Mouse (Mus musculus) brain, adult 2 months (tissue): ENCODE results near the gene Kif21a.
A peak's percentile ranks its signal among the peaks of the same experiment; 100 is the strongest.

Source experiments
- DNase-seq: peaks from one replicate; pipeline ENCODE4 v3.0.0; 2011; ENCODE audit warnings: low read depth, low spot score

Gene Kif21a

DNA sequence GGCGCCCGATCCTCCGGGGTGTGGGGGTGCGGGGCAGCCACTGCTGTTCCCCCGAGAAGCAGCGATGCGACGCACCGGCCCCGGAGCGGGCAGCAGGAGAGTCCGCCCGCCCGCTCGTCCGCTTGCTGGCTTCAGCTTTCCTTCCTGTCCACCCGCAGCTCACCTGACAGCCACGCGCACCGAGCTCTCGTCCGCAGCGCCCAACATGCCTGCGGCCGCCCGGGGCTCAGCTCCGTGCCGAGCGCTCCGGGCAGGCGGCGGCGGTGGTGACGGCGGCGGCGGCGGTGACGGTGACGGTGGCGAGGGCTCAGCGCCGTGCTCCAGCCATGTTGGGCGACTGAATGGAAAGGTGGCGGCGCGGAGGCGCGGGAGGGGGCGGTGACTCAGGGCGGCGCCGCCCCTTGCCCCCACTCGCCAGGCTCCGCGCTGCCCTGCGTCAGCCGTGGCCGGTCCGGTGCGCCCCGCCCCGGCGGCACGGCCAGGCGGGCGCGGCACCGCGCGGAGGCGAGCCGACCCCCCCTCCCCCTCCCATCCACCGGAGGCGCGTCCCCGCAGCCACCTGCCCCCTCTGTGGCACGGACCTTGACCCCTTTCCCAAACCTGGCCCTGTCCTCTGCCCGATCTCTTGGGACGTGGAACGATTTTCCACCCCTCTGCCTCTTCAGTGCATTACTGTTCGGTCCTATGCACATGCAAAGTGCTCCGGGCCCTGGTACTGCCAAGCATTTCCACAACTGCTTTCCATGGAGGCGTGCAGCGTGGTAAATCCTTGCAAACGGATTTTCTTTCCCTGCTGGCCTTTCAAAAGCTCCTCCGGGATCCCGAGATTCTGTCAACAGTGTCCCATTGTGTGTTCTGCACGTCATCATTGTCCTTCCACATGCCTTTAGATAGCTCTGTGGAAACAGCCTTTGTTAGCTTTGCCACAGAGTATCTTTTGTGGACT lies at the start of gene Kif21a:
Kif21a (minus strand) TSS at position 453 of the 946 bp plus-strand sequence.
- DNase-seq = peak; percentile 93

DNA sequence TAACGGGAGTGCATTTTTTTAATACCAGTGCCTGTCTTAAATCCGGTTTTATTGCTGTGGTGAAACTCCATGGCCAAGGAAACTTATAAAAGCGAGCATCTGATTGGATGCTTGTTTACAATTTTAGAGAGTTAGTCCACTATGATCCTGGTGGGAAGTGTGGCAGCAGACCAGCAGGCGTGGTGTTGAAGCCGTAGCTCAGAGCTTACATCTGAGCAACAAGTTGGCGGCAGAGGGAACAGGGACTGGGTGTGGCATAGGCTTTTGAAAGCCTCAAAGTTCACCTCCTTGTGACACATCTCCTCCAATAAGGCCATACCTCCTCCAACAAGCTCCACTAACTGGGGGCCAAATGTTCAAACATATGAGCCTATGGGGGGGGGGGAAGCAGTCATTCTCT lies 46.9 kb upstream of the Kif21a start:
- DNase-seq = no peak

DNA sequence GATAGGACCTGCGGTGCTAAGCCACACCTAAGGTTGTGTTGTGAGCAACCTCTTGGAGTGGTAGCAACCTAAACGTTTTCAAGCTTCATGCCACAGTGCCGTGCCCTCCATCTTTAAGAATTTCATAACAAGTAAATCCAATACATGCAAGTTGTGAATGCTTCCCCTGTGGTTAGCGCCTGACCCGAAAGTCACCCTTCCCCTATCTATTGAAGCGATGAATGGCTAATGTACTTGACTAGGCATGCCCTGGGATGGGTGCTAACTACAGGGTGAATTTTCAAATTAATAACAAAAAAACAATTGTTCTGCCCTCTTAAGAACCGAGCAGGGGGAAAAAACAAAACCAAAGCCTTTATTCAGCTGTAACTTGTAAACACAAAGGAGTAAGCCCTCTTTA lies 39.7 kb upstream of the Kif21a start:
- DNase-seq = no peak

GRCm38 (mm10) chr15:91088071-91088470 lies 38.3 kb upstream of the Kif21a start:
- DNase-seq = no peak

DNA sequence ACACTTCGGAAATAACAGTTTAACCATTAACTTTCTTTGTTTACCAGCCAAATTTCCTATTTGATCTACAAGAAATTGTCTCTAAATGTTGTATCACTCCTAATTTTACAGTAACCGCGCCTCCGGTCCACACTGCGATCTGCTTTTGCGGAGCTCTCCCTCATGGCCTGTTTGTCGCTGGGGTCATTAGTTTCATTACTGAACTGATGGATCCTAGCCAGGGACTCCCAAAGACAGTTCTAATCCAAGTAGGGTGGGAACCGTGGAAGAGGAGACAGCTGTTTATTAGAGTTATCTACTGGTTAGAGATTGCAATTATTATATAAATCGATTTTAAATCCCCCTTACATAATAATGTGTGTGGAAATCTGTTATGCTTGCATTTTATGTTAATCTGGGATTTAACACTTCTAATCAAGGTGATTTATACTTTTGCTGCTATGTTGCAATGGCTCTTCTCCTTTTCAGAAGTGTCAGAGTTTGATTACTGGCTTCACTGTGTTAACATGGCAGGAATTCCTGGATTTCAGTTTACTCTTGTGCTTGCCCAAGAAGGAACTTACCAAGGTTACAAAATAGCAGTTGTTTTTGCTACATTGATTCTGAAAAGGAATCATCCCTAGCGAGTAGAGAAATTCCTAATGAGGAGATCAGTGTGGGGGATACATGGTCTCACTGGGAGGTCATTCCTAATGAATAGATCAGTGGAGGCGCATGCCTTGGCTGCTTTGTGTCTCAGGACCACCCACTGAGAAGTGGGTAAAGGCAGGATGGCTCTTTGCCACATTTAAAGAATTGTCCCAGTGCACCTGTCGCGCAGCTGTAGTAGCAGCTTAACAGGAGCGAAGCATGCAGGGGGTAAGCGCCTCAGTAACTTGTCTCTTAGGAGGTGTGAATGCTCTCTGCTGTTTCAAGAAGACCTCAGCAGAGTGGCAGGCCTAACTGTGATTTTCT lies 28.0 kb upstream of the Kif21a start:
- no peak for DNase-seq

GRCm38 (mm10) chr15:91072440-91072839 lies 22.7 kb upstream of the Kif21a start:
- no peak for DNase-seq

DNA sequence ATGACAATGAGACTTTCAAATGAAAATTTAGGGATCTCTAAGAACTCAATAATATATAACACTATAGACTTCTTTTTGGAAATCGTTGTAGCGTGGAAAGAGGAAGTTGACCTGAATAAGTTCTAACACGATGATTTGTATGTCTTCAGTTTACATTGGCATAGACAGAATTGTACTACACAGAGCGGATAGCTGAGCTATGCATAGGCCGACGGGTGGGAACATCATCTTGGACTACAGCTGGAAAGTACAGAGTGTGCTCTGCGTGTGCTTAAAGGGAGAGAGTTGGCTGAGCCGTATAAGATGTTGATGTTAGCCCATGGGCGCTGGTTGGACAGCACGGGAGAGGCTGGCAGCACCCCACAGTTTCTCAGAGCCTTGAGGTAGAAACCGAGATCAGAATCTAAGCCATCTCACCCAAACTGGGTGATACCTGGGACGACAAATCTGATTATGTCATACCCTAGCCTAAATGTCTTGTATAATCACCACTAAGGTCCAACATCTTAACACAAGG lies 14.6 kb upstream of the Kif21a start:
- no peak for DNase-seq

DNA sequence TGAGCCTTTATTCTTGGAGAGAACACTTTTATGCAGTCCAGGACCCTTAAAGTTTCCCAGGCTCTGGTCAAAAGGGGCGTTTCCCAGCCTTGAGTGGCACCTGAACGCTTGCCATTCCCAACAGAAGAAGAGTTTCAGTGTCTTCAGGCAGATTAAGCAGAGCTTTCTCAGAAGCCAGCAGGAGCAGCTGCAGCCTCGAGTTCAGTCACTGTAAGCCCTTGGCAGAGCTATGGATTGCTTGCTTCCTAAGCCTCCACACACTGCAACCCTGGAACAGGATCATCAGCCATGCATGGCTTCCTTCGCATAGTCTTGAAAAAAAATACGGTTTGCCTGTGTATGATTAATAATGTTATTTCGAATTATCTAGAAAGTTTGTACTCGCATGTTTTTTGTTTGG lies 14.1 kb upstream of the Kif21a start:
- DNase-seq = no peak

DNA sequence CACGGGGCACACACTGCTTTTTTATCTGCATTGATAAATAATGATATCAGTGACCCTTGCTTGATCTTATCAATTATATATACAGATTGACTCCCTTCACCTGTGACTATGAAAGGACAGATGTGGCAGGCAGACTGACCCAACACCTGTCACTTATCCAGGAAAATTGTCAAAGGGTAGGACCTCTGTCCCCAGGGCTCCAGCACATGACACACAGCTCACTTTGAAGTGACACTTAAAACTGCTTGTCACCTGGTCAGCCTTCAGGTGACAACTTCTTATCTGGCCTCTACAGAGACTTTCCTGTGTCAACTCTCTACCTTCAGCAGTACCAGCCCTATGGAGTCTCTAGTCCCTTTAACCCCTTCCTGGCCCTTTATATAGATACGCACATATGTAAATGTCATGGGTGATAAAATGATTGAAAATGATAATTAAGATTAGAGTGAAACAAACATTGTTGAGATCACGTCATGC lies 7.2 kb upstream of the Kif21a start:
- no peak for DNase-seq

GRCm38 (mm10) chr15:91056176-91056865 lies 6.6 kb upstream of the Kif21a start:
- DNase-seq = peak; percentile 71

- DNase-seq = peak; percentile 63
Observed at GRCm38 (mm10) chr15:91048951-91049495, 725 bp downstream of the Kif21a start.

DNA sequence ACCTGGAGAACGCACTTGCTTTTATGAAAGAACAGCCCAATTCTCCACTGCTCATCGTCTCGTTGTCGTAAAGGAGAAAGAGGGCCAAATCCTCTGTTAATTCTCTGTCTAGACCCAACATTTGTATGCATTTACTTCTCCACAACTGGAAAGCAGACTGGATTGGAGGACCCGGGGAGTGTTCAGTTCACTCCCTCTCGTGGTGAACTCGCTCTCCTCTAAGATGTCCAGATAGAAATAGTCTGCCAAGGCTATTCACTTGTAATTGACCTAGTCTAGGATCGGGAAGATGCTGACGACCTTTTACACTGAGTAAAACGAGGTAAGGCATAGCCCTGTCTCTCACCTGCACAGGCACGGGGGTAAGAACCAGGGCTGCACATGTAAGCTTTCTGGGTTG lies 2.1 kb downstream of the Kif21a start:
- peak; percentile 49 for DNase-seq

DNA sequence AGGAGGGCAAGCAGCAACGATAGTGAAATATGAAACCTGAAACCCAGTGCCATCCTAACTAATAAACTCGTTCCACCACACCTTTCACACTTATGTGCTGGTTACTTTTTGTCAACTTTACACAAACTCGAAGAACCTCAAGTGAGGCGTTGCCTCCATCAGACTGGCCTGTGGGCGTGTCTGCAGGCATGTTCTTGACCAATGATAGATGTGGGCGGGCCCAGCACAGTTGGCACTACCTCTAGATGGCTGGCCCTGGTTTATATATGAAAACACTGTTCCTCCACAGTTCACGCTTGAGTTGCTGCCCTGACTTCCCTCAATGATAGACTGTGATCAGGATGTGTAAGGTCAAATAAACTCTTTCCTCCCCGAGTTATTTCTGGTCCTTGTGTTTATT lies 3.2 kb downstream of the Kif21a start:
- DNase-seq = peak; percentile 50

DNA sequence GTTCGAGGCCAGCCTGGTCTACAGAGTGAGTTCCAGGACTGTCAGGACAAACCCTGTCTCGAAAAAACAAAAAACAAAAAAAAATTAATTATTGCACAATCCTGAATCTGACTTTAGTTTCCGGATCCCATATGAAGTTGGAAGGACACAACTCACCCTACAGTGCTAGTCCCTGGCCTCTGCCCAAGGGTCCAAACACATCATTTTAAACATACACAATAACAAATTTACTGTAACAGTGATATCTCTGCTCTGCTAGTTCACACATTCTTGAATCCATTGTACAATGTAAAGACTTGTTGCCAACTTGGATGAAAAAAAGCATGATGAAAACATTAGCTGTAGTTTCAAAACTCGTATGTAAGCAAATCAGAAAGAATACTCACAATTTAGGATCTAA lies 6.5 kb downstream of the Kif21a start:
- no peak for DNase-seq

DNA sequence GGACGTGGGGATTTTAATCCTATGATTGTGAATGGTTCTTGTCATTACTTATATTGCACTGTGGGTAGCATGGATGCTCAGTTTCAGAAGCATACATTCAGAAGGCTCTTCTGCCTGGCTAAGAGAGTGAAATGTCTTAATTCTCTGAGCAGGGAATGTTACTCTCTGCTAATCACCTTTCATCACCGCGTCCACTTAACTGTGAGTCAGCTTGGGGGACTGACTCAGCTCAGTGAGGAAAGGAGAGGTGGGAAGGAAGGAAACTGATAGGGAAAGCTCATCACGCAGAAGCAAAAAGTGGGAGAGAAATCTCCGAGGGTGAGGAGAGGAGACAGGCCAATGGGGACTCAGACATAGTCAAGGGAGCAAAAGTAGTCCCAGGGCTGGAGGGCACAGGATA lies 10.9 kb downstream of the Kif21a start:
- peak; percentile 44 for DNase-seq

DNA sequence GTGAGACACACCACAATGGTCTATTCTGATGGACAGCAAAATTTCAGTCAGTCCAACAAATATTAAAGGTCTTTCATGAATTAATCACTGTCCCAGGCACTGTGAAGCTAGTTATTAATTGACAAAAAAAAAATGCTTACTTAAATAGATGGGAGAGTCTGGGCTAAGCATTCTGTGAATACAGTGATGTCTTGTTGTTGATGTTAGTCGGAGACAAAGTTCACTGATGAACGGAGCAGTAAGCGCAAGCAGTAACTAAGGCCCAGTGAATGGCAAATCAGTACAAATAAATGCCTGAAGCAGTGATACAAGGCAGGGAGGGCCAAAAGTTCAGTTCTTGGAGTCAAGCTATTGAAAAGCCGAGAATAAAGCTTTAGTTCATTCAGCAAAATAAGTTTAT lies 15.7 kb downstream of the Kif21a start:
- no peak for DNase-seq

GRCm38 (mm10) chr15:91033529-91033928 lies 16.2 kb downstream of the Kif21a start:
- no peak for DNase-seq

GRCm38 (mm10) chr15:91028962-91029361 lies 20.8 kb downstream of the Kif21a start:
- no peak for DNase-seq

DNA sequence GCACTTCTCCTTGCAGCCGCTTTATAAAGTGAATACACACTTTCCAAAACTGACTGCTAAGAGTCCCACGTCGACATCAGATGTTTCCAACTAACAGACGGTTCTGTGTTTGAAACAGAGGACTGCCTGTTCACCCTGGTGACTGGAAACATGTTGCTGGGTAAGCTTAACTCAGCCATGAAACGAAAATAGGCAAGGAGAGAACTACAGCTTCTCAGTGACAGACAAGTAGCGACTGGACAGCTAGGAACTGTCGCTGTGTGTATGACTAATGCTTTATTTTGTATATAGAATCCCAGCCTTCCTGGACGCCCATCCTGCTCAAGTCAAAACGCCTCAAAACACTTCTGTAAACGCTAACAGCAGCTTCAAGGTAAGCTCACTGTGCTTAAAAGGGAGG lies 21.3 kb downstream of the Kif21a start:
- DNase-seq = peak; percentile 56

DNA sequence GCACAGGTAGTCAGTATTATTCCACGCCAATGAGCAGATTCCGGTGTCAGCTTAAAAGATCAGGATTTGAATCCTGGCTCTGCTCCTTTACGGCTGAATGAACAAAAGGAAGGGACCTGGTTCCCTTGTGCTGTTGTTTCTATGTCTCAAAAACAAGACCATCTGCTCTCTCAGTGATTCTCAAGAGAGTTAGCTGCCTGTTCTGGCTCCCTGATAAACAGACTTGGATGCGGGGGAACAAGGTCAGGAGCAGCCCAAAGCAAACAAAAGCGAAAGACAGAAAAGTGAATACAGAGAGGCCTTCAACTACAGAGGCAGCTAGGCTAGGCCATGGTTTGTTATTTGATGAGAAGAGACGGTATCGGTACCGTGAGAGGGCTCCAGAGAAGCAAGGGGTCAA lies 27.5 kb downstream of the Kif21a start:
- DNase-seq = peak; percentile 60

GRCm38 (mm10) chr15:91018861-91019187 lies 30.9 kb downstream of the Kif21a start:
- no peak for DNase-seq
